Mouse (Mus musculus): ENCODE data around the gene Timm17b. TPM values are rescaled to one million over a fixed set of nuclear protein-coding genes. Genes with fewer than 3 reads are reported as not detected.
A peak's percentile ranks its signal among the peaks of the same experiment; 100 is the strongest.

Gene Timm17b
- 193 and 227 TPM in 2 replicates for polyA plus RNA-seq (2014; fragmentation: Nextera tagmentation; extraction: Ambion mirVana)

- H3K4me3 ChIP-seq (ENCODE audit: low read depth, low read length) = peak within 1 kb of the TSS; percentile 52
- 29% methylated on average over 62 of the region's 62 CpGs for WGBS
- ATAC-seq (peak; percentile 99), DNase-seq (ENCODE audit: low spot score) (peak; percentile 97)
- peak within 1 kb of the TSS; percentile 65 for H3K9ac ChIP-seq (ENCODE audit: low read length)
- no peaks in the 10 kb centered on the region for H3K27me3 ChIP-seq (replicated peaks; ENCODE audit: control insufficient read depth, insufficient read depth, low read length)
- H3K36me3 ChIP-seq (ENCODE audit: control insufficient read depth, insufficient read depth, low read length) = peaks cover 21% of the 10 kb centered on the region
- no peaks in the 10 kb centered on the region for H3K4me1 ChIP-seq (ENCODE audit: control insufficient read depth, insufficient read depth, low read length)
- H3K27ac ChIP-seq (ENCODE audit: low read depth, low read length) = peak within 1 kb of the TSS; percentile 76
- H3K4me2 ChIP-seq (ENCODE audit: low read length) = peak within 1 kb of the TSS; percentile 56
- H3K9me3 ChIP-seq (replicated peaks; ENCODE audit: control insufficient read depth, low read length) = no peaks in the 10 kb centered on the region
Measured at GRCm38 (mm10) chrX:7898880-7899874, at the start of gene Timm17b, which contains the start of gene Pqbp1. Gene Timm17b, plus strand, starts transcription at chrX:7899357. Gene Pqbp1, minus strand, starts transcription at chrX:7899269.

- no peak overlapping the region for H3K27ac ChIP-seq (ENCODE audit: low read depth, low read length)
- H3K9ac ChIP-seq (ENCODE audit: low read length) = no peak overlapping the region
- H3K4me1 ChIP-seq (ENCODE audit: control insufficient read depth, insufficient read depth, low read length) = no peaks in the 10 kb centered on the region
- peak; percentile 50 for DNase-seq (ENCODE audit: low spot score)
- 0 out of 2 replicates have a peak, but pooled peaks cover 3% of the 10 kb centered on the region for H3K36me3 ChIP-seq (ENCODE audit: control insufficient read depth, insufficient read depth, low read length)
- H3K27me3 ChIP-seq (replicated peaks; ENCODE audit: control insufficient read depth, insufficient read depth, low read length) = no peaks in the 10 kb centered on the region
- 38% methylated on average over 2 of the region's 2 CpGs for WGBS
- H3K4me3 ChIP-seq (ENCODE audit: low read depth, low read length) = no peak overlapping the region
- no peaks in the 10 kb centered on the region for H3K9me3 ChIP-seq (replicated peaks; ENCODE audit: control insufficient read depth, low read length)
- no peak for ATAC-seq
- no peak overlapping the region for H3K4me2 ChIP-seq (ENCODE audit: low read length)
Measured at GRCm38 (mm10) chrX:7854578-7854977, 44.6 kb upstream of the Timm17b start.

DNA sequence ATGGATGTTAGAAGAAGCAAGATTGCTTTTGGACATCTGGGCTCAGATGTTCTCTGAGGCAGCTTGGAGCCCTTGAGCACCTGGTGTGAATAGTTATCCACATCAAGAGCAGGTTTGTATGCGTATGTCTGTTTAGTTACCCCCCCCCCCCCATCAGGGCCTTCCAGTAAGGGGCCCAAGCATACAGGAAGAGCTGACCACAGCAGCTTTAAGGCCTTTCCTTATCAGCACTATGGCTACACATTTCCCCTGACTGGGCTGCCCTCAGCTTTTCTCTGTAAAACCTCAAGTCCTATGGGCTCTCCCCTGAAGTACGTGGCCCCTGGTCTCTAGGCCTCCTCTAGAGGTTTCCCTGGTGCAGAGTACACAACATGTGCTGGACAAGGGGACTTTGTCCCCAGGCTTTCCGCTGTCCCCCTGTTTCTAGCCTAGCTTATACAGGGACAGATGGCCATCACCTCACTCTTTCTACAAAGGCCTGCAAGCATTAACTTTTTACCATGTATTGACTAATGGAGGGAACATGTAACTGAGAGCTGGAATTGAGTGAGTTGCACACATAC is 39.9 kb upstream of the Timm17b start:
- Histone ChIP-seq H3K9ac (ENCODE audit: low read length) (no peak overlapping the region), H3K27me3 (replicated peaks; ENCODE audit: control insufficient read depth, insufficient read depth, low read length) (no peaks in the 10 kb centered on the region), H3K27ac (ENCODE audit: low read depth, low read length) (no peak overlapping the region), H3K4me2 (ENCODE audit: low read length) (no peak overlapping the region), H3K9me3 (replicated peaks; ENCODE audit: control insufficient read depth, low read length) (no peaks in the 10 kb centered on the region), H3K4me1 (ENCODE audit: control insufficient read depth, insufficient read depth, low read length) (no peaks in the 10 kb centered on the region), H3K36me3 (ENCODE audit: control insufficient read depth, insufficient read depth, low read length) (no peaks in the 10 kb centered on the region), H3K4me3 (ENCODE audit: low read depth, low read length) (no peak overlapping the region)
- WGBS = 84% methylated on average over 3 of the region's 3 CpGs
- ATAC-seq = no peak
- no peak for DNase-seq (ENCODE audit: low spot score)

DNA sequence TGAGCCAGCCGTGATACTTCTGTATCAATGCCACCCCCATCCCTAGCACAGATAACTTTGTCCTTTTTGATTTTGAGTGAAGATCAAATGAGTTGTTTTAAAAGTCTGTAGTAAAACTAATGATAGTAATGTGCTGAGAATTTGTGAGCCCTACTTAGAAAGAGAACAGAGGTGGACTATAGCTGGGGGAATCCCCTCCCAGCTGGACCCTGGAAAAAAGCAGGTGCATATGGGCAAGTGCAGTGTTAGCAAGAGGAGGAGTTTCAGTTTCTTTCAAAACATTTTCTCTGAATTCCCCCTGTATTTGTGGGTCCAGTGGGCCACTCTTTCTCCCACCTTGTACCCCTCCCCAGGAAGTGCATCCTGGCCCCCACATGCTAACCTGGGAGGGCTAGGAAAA is 36.0 kb upstream of the Timm17b start:
- H3K27ac ChIP-seq (ENCODE audit: low read depth, low read length) = no peak overlapping the region
- H3K4me3 ChIP-seq (ENCODE audit: low read depth, low read length) = no peak overlapping the region
- H3K4me2 ChIP-seq (ENCODE audit: low read length) = no peak overlapping the region
- peaks cover 8% of the 10 kb centered on the region; the same call in 1 of the 2 replicates for H3K36me3 ChIP-seq (ENCODE audit: control insufficient read depth, insufficient read depth, low read length)
- H3K9ac ChIP-seq (ENCODE audit: low read length) = no peak overlapping the region
- H3K9me3 ChIP-seq (replicated peaks; ENCODE audit: control insufficient read depth, low read length) = no peaks in the 10 kb centered on the region
- no peaks in the 10 kb centered on the region for H3K27me3 ChIP-seq (replicated peaks; ENCODE audit: control insufficient read depth, insufficient read depth, low read length)
- no peak for ATAC-seq
- DNase-seq (ENCODE audit: low spot score) = no peak
- no peaks in the 10 kb centered on the region for H3K4me1 ChIP-seq (ENCODE audit: control insufficient read depth, insufficient read depth, low read length)
- WGBS = 89% methylated on average over 1 of the region's 1 CpGs

GRCm38 (mm10) chrX:7864551-7864950 is 34.6 kb upstream of the Timm17b start:
- no peak overlapping the region for H3K4me3 ChIP-seq (ENCODE audit: low read depth, low read length)
- H3K27ac ChIP-seq (ENCODE audit: low read depth, low read length) = no peak overlapping the region
- H3K9ac ChIP-seq (ENCODE audit: low read length) = no peak overlapping the region
- H3K4me1 ChIP-seq (ENCODE audit: control insufficient read depth, insufficient read depth, low read length) = no peaks in the 10 kb centered on the region
- DNase-seq (ENCODE audit: low spot score) = no peak
- H3K36me3 ChIP-seq (ENCODE audit: control insufficient read depth, insufficient read depth, low read length) = peaks cover 12% of the 10 kb centered on the region; the same call in 1 of the 2 replicates
- 74% methylated on average over 3 of the region's 3 CpGs for WGBS
- no peaks in the 10 kb centered on the region for H3K27me3 ChIP-seq (replicated peaks; ENCODE audit: control insufficient read depth, insufficient read depth, low read length)
- no peak overlapping the region for H3K4me2 ChIP-seq (ENCODE audit: low read length)
- no peaks in the 10 kb centered on the region for H3K9me3 ChIP-seq (replicated peaks; ENCODE audit: control insufficient read depth, low read length)
- ATAC-seq = no peak

DNA sequence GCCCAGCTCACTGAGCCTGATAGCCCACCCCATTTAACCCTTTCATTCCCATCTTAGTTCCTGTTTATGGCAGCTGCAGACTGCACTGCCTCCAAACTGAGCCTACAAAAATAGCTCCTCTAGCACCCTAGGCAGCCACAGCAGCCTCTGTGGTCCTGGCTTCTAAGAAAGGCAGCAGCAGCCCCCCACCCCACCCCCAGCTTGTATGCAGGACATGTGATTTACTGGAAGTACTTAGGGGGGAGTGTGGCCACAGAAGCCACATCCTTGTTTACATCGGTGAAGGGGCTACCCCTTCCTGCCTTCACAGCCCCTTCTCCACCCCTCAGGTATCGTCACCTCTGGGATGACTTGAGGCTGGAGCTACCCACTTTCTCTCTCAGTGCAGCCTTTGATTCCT is 33.8 kb upstream of the Timm17b start:
- no peaks in the 10 kb centered on the region for H3K9me3 ChIP-seq (replicated peaks; ENCODE audit: control insufficient read depth, low read length)
- H3K4me1 ChIP-seq (ENCODE audit: control insufficient read depth, insufficient read depth, low read length) = no peaks in the 10 kb centered on the region
- DNase-seq (ENCODE audit: low spot score) = no peak
- no peak overlapping the region for H3K27ac ChIP-seq (ENCODE audit: low read depth, low read length)
- no peak overlapping the region for H3K4me2 ChIP-seq (ENCODE audit: low read length)
- WGBS = 83% methylated on average over 2 of the region's 2 CpGs
- no peak overlapping the region for H3K4me3 ChIP-seq (ENCODE audit: low read depth, low read length)
- ATAC-seq = no peak
- peaks cover 12% of the 10 kb centered on the region; the same call in 1 of the 2 replicates for H3K36me3 ChIP-seq (ENCODE audit: control insufficient read depth, insufficient read depth, low read length)
- H3K9ac ChIP-seq (ENCODE audit: low read length) = no peak overlapping the region
- no peaks in the 10 kb centered on the region for H3K27me3 ChIP-seq (replicated peaks; ENCODE audit: control insufficient read depth, insufficient read depth, low read length)

DNA sequence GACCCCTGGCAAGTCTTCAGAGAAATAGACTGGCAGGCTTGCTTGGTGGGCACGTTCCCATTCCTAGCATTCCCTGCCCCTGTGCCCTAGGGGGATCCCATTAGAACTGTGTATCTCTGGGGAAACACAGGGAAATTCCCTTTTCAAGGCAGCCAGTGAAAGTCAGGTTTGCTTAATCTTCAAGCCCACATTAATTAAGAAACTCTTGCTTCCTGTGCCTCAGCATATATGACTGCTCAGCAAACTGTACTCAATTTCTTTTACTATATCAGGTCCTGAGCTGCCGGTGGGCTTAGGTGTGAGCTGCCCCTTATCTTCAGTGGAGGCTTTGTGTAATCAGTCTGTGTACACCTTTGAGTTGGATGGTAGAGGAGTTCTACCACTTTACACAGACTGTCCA is 33.4 kb upstream of the Timm17b start:
- 55% methylated on average over 2 of the region's 2 CpGs for WGBS
- no peaks in the 10 kb centered on the region for H3K9me3 ChIP-seq (replicated peaks; ENCODE audit: control insufficient read depth, low read length)
- no peak overlapping the region for H3K4me2 ChIP-seq (ENCODE audit: low read length)
- H3K36me3 ChIP-seq (ENCODE audit: control insufficient read depth, insufficient read depth, low read length) = peaks cover 12% of the 10 kb centered on the region; the same call in 1 of the 2 replicates
- no peaks in the 10 kb centered on the region for H3K4me1 ChIP-seq (ENCODE audit: control insufficient read depth, insufficient read depth, low read length)
- H3K27me3 ChIP-seq (replicated peaks; ENCODE audit: control insufficient read depth, insufficient read depth, low read length) = no peaks in the 10 kb centered on the region
- no peak overlapping the region for H3K9ac ChIP-seq (ENCODE audit: low read length)
- no peak overlapping the region for H3K4me3 ChIP-seq (ENCODE audit: low read depth, low read length)
- no peak for ATAC-seq
- no peak overlapping the region for H3K27ac ChIP-seq (ENCODE audit: low read depth, low read length)
- DNase-seq (ENCODE audit: low spot score) = no peak

GRCm38 (mm10) chrX:7867141-7867540 is 32.0 kb upstream of the Timm17b start:
- no peaks in the 10 kb centered on the region for H3K27me3 ChIP-seq (replicated peaks; ENCODE audit: control insufficient read depth, insufficient read depth, low read length)
- DNase-seq (ENCODE audit: low spot score) (no peak), ATAC-seq (no peak)

More at GRCm38 (mm10) chrX:7867141-7867540, 32.0 kb upstream of the Timm17b start:
- H3K4me3 ChIP-seq (ENCODE audit: low read depth, low read length) = no peak overlapping the region
- peaks cover 13% of the 10 kb centered on the region; the same call in 1 of the 2 replicates for H3K36me3 ChIP-seq (ENCODE audit: control insufficient read depth, insufficient read depth, low read length)
- 94% methylated on average over 1 of the region's 1 CpGs for WGBS
- no peaks in the 10 kb centered on the region for H3K4me1 ChIP-seq (ENCODE audit: control insufficient read depth, insufficient read depth, low read length)
- no peak overlapping the region for H3K27ac ChIP-seq (ENCODE audit: low read depth, low read length)
- no peak overlapping the region for H3K9ac ChIP-seq (ENCODE audit: low read length)
- H3K9me3 ChIP-seq (replicated peaks; ENCODE audit: control insufficient read depth, low read length) = no peaks in the 10 kb centered on the region
- H3K4me2 ChIP-seq (ENCODE audit: low read length) = no peak overlapping the region
